Mouse (Mus musculus): Measurements from ENCODE around the gene Gm10073.
"Not testable (repeated sequence)": the region's sequence is repeated elsewhere in the genome, so short reads cannot be mapped to it uniquely, and the experiment has no call there.

Gene Gm10073

GRCm38 (mm10) chr8:106595623-106596022 lies 22.4 kb upstream of the Gm10073 start:
- DNase-seq: not testable (repeated sequence)

DNA sequence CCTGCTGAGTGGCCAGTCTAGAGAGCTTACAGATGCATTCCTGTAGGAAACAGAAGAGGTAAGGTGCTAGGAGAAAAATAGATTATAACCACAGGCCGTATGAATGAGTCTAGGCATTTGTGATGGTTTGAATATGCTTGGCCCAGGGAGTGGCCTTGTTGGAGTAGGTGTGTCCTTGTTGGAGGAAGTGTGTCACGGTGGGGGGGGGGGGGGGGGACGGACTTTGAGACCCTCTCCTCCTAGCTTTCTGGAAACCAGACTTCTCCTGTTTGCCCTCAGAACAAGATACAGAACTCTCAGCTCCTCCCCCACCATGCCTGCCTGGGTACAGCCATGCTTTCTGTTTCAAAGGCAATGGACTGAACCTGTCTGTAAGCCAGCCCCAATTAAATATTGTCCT lies 19.2 kb upstream of the Gm10073 start:
- DNase-seq: no peak

- no peak for DNase-seq
Measured at GRCm38 (mm10) chr8:106588443-106589431, 15.5 kb upstream of the Gm10073 start.

GRCm38 (mm10) chr8:106586896-106587295 lies 13.6 kb upstream of the Gm10073 start:
- no peak for DNase-seq

DNA sequence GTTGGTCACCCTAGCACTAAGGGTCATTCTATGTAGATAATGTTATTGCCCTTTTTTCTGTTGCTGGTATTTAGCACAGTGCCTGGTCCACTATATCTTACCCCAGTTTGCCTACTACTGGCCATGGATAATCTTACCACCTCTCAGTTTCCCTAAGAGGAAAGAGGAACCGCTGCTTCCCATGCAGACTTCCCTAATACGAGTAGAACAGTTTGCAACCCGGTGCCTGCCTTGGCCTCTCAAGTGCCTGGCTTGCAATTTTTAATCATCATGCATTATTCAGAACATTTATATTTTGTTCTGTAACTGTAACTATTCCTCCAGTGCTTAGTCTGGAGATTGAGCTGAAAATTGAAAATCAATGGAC lies 12.4 kb upstream of the Gm10073 start:
- DNase-seq: no peak

GRCm38 (mm10) chr8:106584942-106585670 lies 11.8 kb upstream of the Gm10073 start:
- DNase-seq: no peak

DNA sequence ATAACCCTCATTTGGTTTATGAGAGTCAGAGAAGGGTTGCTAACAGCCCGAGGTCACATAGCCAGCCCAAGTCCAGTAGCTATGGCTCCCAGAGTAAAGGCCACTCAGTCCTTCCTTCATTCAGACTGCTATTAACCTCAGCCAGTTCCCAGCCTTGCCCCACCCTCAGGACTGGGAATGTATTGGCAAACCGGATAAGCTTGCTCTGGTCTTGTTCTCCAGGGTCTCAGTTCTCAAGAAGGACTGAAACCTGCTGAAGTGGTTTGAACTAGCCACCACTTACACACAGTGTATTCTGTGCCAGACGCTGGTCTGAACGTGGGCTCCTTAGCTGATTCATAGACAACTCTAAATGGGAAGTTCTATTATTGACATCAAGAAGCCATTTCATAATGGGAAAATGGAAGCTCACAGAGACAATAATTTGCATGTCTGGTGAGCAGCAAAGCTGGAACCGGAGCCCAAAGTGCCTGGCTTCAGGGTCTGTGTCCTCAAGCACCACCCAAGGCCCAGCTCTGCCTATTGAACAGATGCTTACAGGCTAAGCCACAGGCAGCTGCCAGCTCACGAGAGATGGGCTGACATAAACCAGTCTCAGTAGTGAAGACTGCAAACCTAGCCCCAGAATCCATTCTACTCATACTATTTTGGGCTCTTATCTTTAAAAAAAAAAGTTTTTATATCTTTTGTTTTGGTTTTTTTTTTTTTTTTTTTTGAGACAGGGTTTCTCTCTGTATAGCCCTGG lies 8.3 kb upstream of the Gm10073 start:
- DNase-seq: no peak

DNA sequence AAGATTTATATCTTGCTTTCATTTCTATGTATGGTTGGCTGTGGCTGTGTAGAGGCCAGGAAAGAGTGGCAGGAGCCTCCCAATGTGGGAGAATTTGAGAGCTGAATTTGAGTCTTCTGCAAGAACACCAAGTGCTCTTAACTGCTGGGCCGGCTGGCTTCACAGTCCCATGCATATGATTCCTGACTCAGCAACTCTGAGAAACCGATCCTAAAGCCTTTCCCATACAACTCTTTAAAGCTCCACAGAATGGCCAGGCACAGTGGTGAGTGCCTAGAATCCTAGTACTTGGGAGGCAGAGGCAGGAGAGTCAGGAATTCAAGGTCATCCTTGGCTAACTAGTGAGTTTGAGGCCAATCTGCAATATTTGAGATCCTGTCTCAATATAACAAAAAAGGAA lies 6.2 kb upstream of the Gm10073 start:
- no peak for DNase-seq

DNA sequence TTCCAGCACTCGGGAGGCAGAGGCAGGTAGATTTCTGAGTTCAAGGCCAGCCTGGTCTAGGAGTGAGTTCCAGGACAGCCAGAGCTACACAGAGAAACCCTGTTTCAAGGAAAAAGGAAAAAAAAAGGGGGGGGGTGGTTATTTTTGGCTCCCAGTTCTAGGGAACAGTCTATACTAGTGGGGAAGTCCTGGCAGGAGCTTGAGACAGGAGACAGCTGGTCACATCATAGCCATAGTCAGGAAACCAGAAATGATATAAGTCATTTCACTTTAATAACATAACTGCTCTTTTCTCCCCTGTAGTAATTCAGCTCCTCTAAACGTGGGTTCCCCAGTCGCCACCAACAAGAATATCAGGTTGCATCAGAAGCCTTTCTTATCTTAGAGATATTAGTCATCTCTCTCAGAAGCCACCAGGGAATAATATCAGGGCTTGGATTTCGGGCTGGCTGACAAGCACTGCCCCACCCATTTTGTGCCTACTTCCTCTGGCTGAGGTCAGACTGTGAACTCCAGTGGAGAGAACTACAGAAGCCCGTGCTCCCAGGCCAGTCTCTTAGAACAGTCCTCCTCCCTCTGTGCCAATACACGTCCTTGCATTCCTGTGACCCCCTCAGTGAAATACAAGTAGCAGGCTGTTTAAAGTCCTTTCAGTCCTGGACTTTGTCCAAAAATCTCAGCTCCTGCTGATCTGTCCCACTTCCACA lies 3.7 kb upstream of the Gm10073 start:
- DNase-seq: no peak

DNA sequence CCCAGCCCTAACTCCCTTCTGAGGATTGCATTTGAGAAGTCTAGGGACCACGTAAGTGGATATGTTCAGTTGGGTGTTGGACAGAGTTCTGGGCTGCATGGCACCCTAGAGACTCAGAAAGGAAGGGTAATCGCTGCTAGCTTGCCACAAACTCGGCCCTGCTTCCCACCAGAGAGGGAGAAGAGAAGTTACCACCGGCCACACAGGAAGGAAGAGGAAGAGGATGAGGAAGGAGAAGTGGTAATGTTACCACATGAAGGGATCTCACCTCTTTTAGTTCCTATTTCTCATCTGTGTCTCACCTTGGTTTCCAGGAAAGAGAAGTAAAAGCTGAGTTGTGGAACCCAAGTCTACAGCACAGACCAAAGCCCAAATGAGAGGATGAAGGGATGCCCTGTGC lies 1.0 kb upstream of the Gm10073 start:
- DNase-seq: no peak

- not testable (repeated sequence) for DNase-seq
Measured at GRCm38 (mm10) chr8:106572175-106572574, 1.1 kb downstream of the Gm10073 start.

DNA sequence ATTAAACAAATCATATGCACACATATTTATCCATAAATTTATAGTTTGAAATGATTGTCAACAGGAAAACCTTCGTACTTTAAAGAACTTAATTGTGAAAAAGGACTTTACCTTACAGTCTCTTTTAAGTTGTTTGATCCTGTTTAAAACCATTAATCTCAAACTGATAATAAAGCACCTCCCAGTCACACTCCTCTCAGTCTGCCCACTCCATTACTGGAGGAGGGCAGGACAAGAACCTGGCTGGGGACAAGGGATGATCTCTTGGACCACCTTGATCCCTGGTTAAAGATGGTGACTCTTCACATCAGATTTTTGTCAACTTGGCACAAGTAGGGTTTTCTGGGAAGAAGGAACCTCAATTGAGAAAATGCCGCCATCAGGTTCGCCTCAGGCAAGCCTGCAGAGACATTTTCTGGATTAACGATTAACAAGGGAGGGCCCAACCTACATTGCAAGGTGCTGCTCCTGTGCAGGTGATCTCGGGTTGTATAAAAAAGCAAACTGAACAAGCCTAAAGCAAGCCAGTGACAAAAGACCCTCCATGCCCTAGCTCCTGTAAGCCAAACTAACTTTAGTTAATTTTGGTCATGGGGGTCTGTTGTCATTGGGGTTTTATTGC lies 1.6 kb downstream of the Gm10073 start:
- DNase-seq: no peak

DNA sequence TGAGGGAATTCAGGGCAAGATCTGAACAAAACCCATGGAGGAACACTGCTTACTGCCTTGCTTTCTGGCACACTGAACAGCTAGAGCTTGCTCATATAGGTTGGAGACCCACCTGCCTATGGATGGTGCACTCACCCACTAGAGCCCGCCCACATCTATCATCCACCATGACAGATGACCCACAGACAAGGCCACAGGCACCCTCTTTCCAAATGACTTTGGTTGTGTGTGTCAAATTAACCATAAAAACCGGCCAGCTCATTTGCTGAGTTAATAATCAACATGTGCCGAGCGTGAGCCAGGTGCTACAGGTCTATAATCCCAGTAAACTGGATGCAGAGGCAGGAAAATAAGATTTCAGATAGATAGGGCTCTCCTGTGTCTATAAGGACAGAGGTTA lies 2.9 kb downstream of the Gm10073 start:
- DNase-seq: no peak

- no peak for DNase-seq
Measured at GRCm38 (mm10) chr8:106569006-106569405, 4.3 kb downstream of the Gm10073 start.

DNA sequence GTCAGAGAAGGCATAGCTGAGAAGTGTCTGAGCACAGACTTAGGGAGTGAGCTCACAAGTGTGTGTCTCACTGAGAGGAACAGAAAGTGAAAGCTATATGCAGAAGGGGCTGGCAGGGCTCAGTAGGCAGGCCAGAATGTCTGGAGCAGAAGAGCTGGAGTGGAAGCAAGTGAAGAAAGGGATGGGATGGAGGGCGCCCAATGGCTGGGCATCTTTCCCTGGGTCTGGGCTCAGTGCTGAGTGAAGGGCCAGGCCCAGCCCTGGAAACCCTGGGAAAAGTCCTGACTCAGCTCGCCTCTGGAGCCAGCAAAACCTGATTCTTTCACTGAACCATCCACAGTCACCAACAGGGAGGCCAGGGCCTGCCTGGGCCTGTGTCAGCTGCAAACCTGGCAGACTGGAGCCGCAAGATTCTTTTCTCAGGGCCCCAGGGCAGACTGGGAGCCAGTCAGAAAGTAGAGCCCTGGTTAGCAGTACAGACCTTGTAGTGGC lies 9.5 kb downstream of the Gm10073 start:
- DNase-seq: no peak

- peak in 1 of 2 experiments; percentile 37 for DNase-seq
Measured at GRCm38 (mm10) chr8:106561097-106561865, 12.0 kb downstream of the Gm10073 start.

- no peak for DNase-seq
Measured at GRCm38 (mm10) chr8:106559844-106560243, 13.4 kb downstream of the Gm10073 start.

DNA sequence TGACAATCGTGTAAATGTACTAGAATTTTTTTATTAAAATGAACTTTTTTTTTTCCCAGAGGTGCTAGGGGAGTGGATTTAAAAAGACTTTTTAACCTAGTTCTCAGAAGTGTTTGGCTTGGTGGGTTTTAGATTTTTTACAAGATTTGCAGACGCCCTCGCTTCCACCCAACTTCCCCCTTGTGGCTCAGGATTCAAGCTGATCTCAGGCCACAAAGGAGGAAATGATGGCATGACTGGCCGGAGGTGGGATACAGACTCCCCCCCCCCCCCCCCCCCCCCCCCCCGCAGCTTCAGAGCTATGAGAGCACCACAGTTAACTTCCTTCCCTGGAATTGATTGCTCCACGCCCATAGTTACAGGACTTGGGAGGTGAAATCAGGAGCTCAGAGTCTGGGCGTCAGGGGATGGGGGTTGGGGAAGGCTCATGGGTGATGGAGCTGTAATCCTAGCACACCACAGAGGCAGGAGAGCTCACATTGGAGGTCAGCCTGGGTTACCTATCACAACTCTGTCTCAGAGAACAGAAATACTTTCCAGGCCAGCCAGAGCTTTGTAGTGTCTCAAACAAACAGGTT lies 17.1 kb downstream of the Gm10073 start:
- DNase-seq: no peak

DNA sequence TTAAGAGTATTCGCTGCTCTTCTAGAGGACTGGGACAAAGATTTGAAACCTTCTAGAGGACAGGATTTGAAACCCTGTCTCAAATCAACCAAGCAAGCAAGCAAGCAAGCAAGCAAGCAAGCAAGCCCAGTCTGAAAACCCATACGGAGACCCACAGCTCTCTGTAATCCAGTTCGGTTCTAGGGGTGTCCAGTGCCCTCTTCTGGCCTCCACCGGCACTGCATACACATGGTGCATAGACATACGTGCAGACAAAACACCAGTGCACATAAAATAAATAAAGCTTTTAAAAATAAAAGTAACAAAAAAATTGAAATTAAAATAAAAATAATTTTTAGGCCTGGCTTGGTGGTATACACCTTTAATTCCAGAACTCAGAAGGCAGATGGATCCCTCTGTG lies 19.2 kb downstream of the Gm10073 start:
- no peak for DNase-seq

- no peak for DNase-seq
Measured at GRCm38 (mm10) chr8:106550906-106551305, 22.4 kb downstream of the Gm10073 start.

Data from cerebellum, postnatal 25 days (tissue).